Mouse (Mus musculus) megakaryocyte, embryonic 14.5 days (primary cell): Measurements from ENCODE around the gene Olfr1223.

Source experiments
- FLI1 ChIP-seq: IDR thresholded peaks from 2 replicates; pipeline ENCODE4 v1.6.1; 2012; ENCODE audit warnings: low read length, inconsistent platforms, mixed read lengths
- GATA1 ChIP-seq: IDR thresholded peaks from 3 replicates; pipeline ENCODE4 v1.6.1; 2012; ENCODE audit warnings: mixed read lengths, low read length, inconsistent platforms, borderline replicate concordance

GRCm38 (mm10) chr2:89132954-89133353 is 18.4 kb downstream of the Olfr1223 start, which contains the start of gene Olfr1222:
- TF ChIP-seq GATA1 (no peak), FLI1 (no peak)
